Mouse (Mus musculus): ENCODE results near the gene Wdr90. TPM values are rescaled to one million over a fixed set of nuclear protein-coding genes. Genes with fewer than 3 reads are reported as not detected.
"Not testable (repeated sequence)": the region's sequence is repeated elsewhere in the genome, so short reads cannot be mapped to it uniquely, and the experiment has no call there.

Gene Wdr90
- total and polyA plus RNA-seq, 2 experiments from 2014 or later: 13.2 to 40.2 TPM

DNA sequence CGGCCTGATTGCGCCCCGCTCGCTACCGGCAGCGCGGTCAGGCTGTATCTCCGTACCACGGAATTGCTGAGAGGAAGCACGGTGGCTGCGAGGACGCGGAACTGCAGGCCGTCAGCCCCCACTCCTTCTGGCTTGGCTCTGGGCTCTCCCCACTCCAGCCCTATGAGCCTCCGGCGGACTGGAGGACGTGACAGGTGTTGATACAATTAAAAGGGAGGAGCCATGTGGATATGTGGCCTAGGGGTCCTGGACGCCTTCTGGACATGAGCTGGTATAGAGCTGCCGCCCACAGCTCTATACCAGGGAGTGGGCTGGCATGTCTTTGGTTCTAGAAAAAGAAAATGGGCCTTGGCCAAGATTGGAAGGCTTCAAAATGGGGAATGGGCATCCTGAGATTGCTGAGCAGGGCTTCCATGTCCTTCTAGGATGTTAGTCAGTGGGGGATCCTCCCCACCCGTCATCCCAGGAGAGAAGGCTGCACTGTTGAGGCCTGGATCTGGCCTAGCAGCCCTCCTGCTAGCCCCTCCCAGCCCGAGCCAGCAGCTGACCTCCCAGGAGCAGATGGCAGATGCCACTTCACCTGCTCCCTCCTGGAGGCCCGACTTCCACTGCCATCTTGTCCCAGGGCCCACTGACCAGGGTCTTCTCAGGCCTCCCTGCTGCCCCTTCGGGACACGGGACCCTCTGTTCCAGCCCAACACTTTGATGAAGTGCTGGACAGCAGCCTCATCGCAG is 51.5 kb downstream of the Wdr90 start:
- Histone ChIP-seq H3K36me3 (ENCODE audit: insufficient read depth) (no peaks in the 10 kb centered on the region), H3K27ac (ENCODE audit: low read depth, low read length) (peak overlapping the region; percentile 96), H3K4me1 (ENCODE audit: insufficient read depth) (peaks cover 29% of the 10 kb centered on the region), H3K9ac (peak overlapping the region; percentile 97), H3K4me2 (ENCODE audit: low read depth) (peak overlapping the region; percentile 65), H3K9me3 (ENCODE audit: low read length) (no peaks in the 10 kb centered on the region), H3K4me3 (ENCODE audit: low read depth, low read length) (peak overlapping the region; percentile 95), H3K27me3 (ENCODE audit: insufficient read depth, low read length) (no peaks in the 10 kb centered on the region)
- ATAC-seq (peak; percentile 12; the same call in 1 of the 2 replicates), DNase-seq (no peak)
- peak; percentile 40 for TF ChIP-seq CTCF (IDR thresholded peaks at IDR 0.05; ENCODE audit: low read depth)
- 11% methylated on average over 25 of the region's 25 CpGs for WGBS

DNA sequence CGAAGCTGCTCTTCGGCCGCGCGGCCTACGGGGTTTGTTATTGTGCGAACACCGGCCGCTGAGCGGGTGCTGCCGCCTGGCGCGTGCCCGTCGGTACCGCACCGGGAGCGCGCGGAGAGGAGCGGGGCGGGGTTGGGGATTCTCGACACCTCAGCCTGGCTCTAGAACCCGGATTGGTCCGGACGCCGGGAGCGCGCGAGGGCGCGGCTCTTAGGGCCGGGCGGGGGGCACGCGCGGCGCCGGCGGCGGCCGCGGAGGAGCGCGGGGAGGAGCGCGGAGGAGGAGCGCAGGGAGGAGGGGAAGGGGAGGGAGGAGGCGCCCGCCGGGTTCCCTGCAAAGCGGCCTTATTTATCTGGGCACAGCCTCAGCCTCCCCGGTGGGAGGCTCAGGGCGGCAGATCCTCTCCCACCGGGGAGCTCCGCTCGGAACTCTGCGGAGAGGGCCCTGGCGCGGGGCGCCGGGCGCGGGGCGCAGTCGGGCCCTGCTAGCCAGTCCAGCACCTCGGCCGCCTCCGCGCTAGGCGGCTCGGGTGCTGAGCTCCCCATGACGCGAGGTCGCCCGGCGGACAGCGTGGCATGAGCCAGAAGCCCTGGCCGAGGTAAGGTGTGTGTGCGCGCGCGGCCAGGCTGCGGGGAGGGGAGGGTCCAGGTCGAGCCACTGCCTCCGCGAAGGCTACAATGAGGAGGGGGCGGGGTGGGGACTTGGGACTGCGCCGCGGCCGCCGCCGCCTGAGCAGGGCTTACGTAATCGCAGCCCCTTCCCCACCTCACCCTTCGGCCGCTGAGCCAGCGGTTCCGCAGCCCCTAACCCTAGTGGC is 52.3 kb downstream of the Wdr90 start, which contains the start of gene Fbxl16:
Gene Fbxl16, plus strand, starts transcription at position 297 of the 817 bp plus-strand sequence.
- ATAC-seq (peak; percentile 92), DNase-seq (peak; percentile 97)
- Histone ChIP-seq H3K27ac (ENCODE audit: low read depth, low read length) (peak within 1 kb of the TSS; percentile 96), H3K27me3 (ENCODE audit: insufficient read depth, low read length) (no peaks in the 10 kb centered on the region), H3K9me3 (ENCODE audit: low read length) (no peaks in the 10 kb centered on the region), H3K36me3 (ENCODE audit: insufficient read depth) (no peaks in the 10 kb centered on the region), H3K4me1 (ENCODE audit: insufficient read depth) (peaks cover 29% of the 10 kb centered on the region), H3K9ac (peak within 1 kb of the TSS; percentile 97), H3K4me2 (ENCODE audit: low read depth) (peak within 1 kb of the TSS; percentile 65), H3K4me3 (ENCODE audit: low read depth, low read length) (peak within 1 kb of the TSS; percentile 95)
- TF ChIP-seq CTCF (IDR thresholded peaks at IDR 0.05; ENCODE audit: low read depth): peak; percentile 58
- 1% methylated on average over 91 of the region's 100 CpGs for WGBS

DNA sequence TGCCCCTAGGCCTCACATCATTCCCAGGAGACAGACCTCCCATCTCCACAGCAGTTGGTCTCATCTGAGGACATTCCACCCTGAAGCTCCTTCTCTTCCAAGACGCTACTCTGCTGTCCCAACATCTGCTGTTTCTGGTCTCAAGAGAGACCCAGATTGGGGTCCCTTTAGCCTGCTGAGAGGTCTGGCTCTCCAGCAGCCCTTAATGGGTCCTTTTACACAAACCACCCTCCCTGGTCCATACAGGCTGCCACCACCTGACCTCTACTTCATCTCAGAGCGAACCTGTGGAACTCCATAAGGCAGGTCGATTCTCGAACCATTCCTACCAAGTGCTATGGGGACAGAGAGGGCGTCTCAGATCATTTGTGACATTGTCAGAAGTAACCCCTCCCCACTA is 53.3 kb downstream of the Wdr90 start:
- 35% methylated on average over 5 of the region's 5 CpGs for WGBS
- no peak for TF ChIP-seq CTCF (IDR thresholded peaks at IDR 0.05; ENCODE audit: low read depth)
- Histone ChIP-seq H3K9me3 (ENCODE audit: low read length) (no peaks in the 10 kb centered on the region), H3K27me3 (ENCODE audit: insufficient read depth, low read length) (no peaks in the 10 kb centered on the region), H3K27ac (ENCODE audit: low read depth, low read length) (peak overlapping the region; percentile 96), H3K9ac (peak overlapping the region; percentile 97), H3K36me3 (ENCODE audit: insufficient read depth) (no peaks in the 10 kb centered on the region), H3K4me1 (ENCODE audit: insufficient read depth) (peaks cover 23% of the 10 kb centered on the region), H3K4me2 (ENCODE audit: low read depth) (peak overlapping the region; percentile 65), H3K4me3 (ENCODE audit: low read depth, low read length) (peak overlapping the region; percentile 95)
- no peak for ATAC-seq
- peak; percentile 36 for DNase-seq

DNA sequence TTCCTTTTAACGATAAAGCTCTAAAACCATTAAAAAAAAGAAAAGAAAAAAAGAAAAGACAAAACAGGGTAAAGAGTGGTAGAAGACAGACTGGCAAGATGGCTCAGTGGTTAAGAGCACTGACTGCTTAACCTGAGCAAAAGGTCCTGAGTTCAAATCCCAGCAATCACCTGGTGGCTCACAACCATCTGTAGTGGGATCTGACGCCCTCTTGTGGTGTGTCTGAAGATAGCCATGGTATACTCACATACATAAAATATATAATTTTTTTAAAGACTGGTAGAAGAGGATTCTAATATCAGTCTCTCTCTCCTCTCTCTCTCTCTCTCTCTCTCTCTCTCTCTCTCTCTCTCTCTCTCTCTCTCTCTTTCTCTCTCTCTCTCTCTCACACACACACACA is 53.8 kb downstream of the Wdr90 start:
- H3K9ac ChIP-seq; H3K9me3 ChIP-seq (ENCODE audit: low read length); H3K27ac ChIP-seq (ENCODE audit: low read depth, low read length); H3K36me3 ChIP-seq (ENCODE audit: insufficient read depth); H3K4me2 ChIP-seq (ENCODE audit: low read depth); DNase-seq; H3K27me3 ChIP-seq (ENCODE audit: insufficient read depth, low read length); ATAC-seq; H3K4me3 ChIP-seq (ENCODE audit: low read depth, low read length): not testable (repeated sequence)
- H3K4me1 ChIP-seq (ENCODE audit: insufficient read depth): peaks cover 23% of the 10 kb centered on the region
- peak; percentile 46 for TF ChIP-seq CTCF (IDR thresholded peaks at IDR 0.05; ENCODE audit: low read depth)
- 55% methylated on average over 2 of the region's 2 CpGs for WGBS

DNA sequence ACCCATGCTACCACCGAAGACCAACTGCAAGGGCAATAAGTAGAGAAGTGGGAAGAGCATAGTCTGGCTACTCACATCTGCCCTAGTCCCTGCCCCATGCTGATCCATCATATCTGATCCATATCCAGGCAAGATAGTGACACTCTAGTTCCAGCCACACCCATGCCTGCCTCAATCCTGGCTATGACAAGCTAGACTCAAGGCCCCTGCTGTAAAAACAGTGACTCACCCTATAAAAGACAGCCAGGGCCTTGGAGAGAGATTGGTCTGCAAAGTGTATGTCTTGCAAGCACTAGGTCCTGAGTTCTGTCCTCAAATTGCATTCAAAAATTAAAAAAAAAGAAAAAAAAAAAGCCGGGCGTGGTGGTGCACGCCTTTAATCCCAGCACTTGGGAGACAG is 54.8 kb downstream of the Wdr90 start:
- DNase-seq (no peak), ATAC-seq (no peak)
- Histone ChIP-seq H3K36me3 (ENCODE audit: insufficient read depth) (no peaks in the 10 kb centered on the region), H3K9ac (no peak overlapping the region), H3K27ac (ENCODE audit: low read depth, low read length) (no peak overlapping the region), H3K9me3 (ENCODE audit: low read length) (no peaks in the 10 kb centered on the region), H3K4me1 (ENCODE audit: insufficient read depth) (peaks cover 27% of the 10 kb centered on the region), H3K4me2 (ENCODE audit: low read depth) (no peak overlapping the region), H3K4me3 (ENCODE audit: low read depth, low read length) (no peak overlapping the region), H3K27me3 (ENCODE audit: insufficient read depth, low read length) (no peaks in the 10 kb centered on the region)
- TF ChIP-seq CTCF (IDR thresholded peaks at IDR 0.05; ENCODE audit: low read depth): no peak
- WGBS: 90% methylated on average over 4 of the region's 4 CpGs

DNA sequence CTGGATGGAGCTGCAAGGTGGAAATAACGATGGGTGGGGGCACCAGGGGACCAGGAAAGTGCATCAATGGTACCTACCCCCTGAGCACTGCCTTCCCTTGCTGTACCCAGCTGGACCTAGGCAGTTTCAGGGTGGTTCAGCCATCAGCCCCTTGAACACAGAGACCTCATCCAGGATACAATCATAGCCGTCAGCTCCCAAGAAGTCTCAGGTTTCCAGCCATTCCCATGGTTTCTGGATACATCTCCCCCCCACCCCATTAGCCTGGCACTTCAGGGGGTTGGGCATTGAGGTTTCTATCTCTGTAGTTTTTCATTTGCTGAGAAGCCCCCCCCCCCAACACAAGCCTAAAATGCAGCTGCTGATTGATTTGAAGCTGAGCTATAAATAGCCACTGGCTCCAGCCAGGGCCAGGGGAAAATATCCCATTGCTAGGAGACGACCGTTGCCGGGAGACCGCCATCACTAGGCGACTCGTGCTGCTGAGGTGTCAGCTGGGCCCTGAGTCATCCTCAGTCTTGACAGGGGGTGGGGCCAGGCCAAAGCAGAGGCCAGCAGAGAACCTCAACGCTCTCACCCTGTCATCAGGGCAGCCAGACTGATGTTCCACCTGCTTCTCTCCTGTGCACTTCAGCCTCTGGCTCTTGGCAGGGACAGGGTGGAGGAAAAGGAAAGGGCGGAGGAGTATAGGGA is 58.3 kb downstream of the Wdr90 start:
- Histone ChIP-seq H3K9ac (peak overlapping the region; percentile 40), H3K27ac (ENCODE audit: low read depth, low read length) (peak overlapping the region; percentile 89), H3K4me2 (ENCODE audit: low read depth) (peak overlapping the region; percentile 33), H3K27me3 (ENCODE audit: insufficient read depth, low read length) (no peaks in the 10 kb centered on the region), H3K9me3 (ENCODE audit: low read length) (no peaks in the 10 kb centered on the region), H3K36me3 (ENCODE audit: insufficient read depth) (no peaks in the 10 kb centered on the region), H3K4me3 (ENCODE audit: low read depth, low read length) (no peak overlapping the region), H3K4me1 (ENCODE audit: insufficient read depth) (peaks cover 10% of the 10 kb centered on the region)
- TF ChIP-seq CTCF (IDR thresholded peaks at IDR 0.05; ENCODE audit: low read depth): no peak
- WGBS: 7% methylated on average over 10 of the region's 10 CpGs
- peak; percentile 89 for DNase-seq
- ATAC-seq: peak; percentile 96

All from forebrain, postnatal 0 days (tissue).